8 mouse cellular contexts compared by ENCODE assay signal in the genomic region with DNA sequence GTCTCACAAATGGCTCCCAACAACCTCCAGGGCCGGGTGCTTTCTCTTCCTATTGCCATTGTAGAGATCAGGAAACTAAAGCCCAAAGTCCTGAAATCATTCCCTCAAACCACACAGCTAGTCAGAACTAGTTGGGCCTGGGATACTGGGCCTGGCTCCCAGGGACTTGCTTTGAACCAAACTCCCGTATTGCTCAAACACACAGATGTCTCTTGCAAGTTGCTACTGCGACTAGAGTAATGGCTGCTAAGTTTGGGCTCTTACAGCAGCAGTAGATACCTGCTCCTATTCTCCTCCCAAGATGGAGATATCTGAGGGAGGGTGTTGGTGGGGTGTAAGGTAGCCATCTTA. TPM values are rescaled to one million over a fixed set of nuclear protein-coding genes. Genes with fewer than 3 reads are reported as not detected.
DNase-seq lines count a peak whose midpoint lies in the region; ATAC-seq and TF ChIP-seq lines count a peak whose summit lies in the region.

No protein-coding gene starts in this region.

- 0 out of 2 replicates have a peak overlapping the region, but pooled peaks have one; percentile 2 for H3K9ac ChIP-seq in heart, adult 2 months (ENCODE audit: low read depth, low read length)
- H3K9ac ChIP-seq in lung, embryonic 15.5 days, result no peak overlapping the region
- H3K9ac ChIP-seq in hindbrain, embryonic 13.5 days, result no peak overlapping the region
- no peak overlapping the region for H3K9ac ChIP-seq in stomach, embryonic 14.5 days (replicated peaks; ENCODE audit: low read depth, low read length)

- H3K4me3 ChIP-seq in heart, adult 2 months, result no peak overlapping the region; the same call in 1 of the 2 replicates
- H3K4me3 ChIP-seq in lung, embryonic 15.5 days, result no peak overlapping the region
- H3K4me3 ChIP-seq in hindbrain, embryonic 13.5 days, result no peak overlapping the region
- H3K4me3 ChIP-seq in stomach, embryonic 14.5 days (ENCODE audit: low read depth, low read length), result no peak overlapping the region

- no peak overlapping the region for H3K4me2 ChIP-seq in lung, embryonic 15.5 days
- H3K4me2 ChIP-seq in hindbrain, embryonic 13.5 days, result no peak overlapping the region
- H3K4me2 ChIP-seq in stomach, embryonic 14.5 days (replicated peaks; ENCODE audit: low read depth, low read length), result no peak overlapping the region

- H3K4me1 ChIP-seq in heart, adult 2 months (ENCODE audit: control insufficient read depth, insufficient read depth, low read length), result peaks cover 29% of the 10 kb centered on the region
- peaks cover 34% of the 10 kb centered on the region for H3K4me1 ChIP-seq in lung, embryonic 15.5 days
- H3K4me1 ChIP-seq in hindbrain, embryonic 13.5 days (replicated peaks), result 0 out of 2 replicates have a peak, but pooled peaks cover 9% of the 10 kb centered on the region
- H3K4me1 ChIP-seq in stomach, embryonic 14.5 days (ENCODE audit: control insufficient read depth, insufficient read depth, low read length), result peaks cover 17% of the 10 kb centered on the region

- no peak for TF ChIP-seq CTCF in heart, adult 2 months (IDR thresholded peaks at IDR 0.05)

- no peak for TF ChIP-seq EP300 in heart, adult 2 months (IDR thresholded peaks at IDR 0.05; ENCODE audit: insufficient read depth, low read depth, low read length)

- ATAC-seq in lung, embryonic 15.5 days (ENCODE audit: borderline replicate concordance, extremely low read depth, low FRiP score, low TSS enrichment), result no peak
- no peak for ATAC-seq in hindbrain, embryonic 13.5 days (ENCODE audit: low FRiP score)
- no peak for ATAC-seq in stomach, embryonic 14.5 days (ENCODE audit: insufficient number of reproducible peaks, insufficient read depth, low FRiP score, low read depth)

- no peak for DNase-seq in heart, adult 2 months
- no peak for DNase-seq in heart, postnatal 10 days
- no peak for DNase-seq in lung, postnatal 14 days
- DNase-seq in thymus, postnatal 4 days, result no peak
- DNase-seq in ovary, postnatal 10 days (ENCODE audit: low spot score), result no peak

- no peak; the same call in 1 of the 2 replicates for TF ChIP-seq POLR2A in heart, adult 2 months (IDR thresholded peaks at IDR 0.05; ENCODE audit: insufficient read depth, low read depth, low read length)

- 42% methylated on average over 3 of the region's 3 CpGs for WGBS in heart, adult 2 months
- 61% methylated on average over 3 of the region's 3 CpGs for WGBS in lung, embryonic 15.5 days
- 88% methylated on average over 3 of the region's 3 CpGs for WGBS in hindbrain, embryonic 13.5 days
- 82% methylated on average over 3 of the region's 3 CpGs for WGBS in stomach, embryonic 14.5 days

- H3K27ac ChIP-seq in heart, adult 2 months, result peak overlapping the region; percentile 90
- peak overlapping the region; percentile 81 for H3K27ac ChIP-seq in lung, embryonic 15.5 days
- H3K27ac ChIP-seq in hindbrain, embryonic 13.5 days, result 0 out of 2 replicates have a peak overlapping the region, but pooled peaks have one; percentile 40
- peak overlapping the region; percentile 68; the same call in 1 of the 2 replicates for H3K27ac ChIP-seq in stomach, embryonic 14.5 days (ENCODE audit: low read length)

- peaks cover 24% of the 10 kb centered on the region for H3K36me3 ChIP-seq in heart, adult 2 months (ENCODE audit: control insufficient read depth, insufficient read depth, low read length)
- H3K36me3 ChIP-seq in lung, embryonic 15.5 days, result peaks cover 17% of the 10 kb centered on the region
- H3K36me3 ChIP-seq in hindbrain, embryonic 13.5 days, result no peaks in the 10 kb centered on the region
- H3K36me3 ChIP-seq in stomach, embryonic 14.5 days (ENCODE audit: control insufficient read depth, insufficient read depth, low read length), result no peaks in the 10 kb centered on the region

- H3K79me2 ChIP-seq in heart, adult 2 months (replicated peaks; ENCODE audit: control insufficient read depth, insufficient read depth, low read length), result no peaks in the 10 kb centered on the region; the same call in 1 of the 2 replicates

- no peaks in the 10 kb centered on the region for H3K27me3 ChIP-seq in heart, adult 2 months (ENCODE audit: control insufficient read depth, insufficient read depth, low read length)
- H3K27me3 ChIP-seq in lung, embryonic 15.5 days, result no peaks in the 10 kb centered on the region
- no peaks in the 10 kb centered on the region for H3K27me3 ChIP-seq in hindbrain, embryonic 13.5 days
- H3K27me3 ChIP-seq in stomach, embryonic 14.5 days (ENCODE audit: control insufficient read depth, insufficient read depth, low read length), result no peaks in the 10 kb centered on the region

- intact Hi-C loops in heart, adult 2 months (cut with DNase I), result loop anchor here (1.0 to 2.0 kb wide), 2 partner anchors 9 to 17 kb away; partner anchors contain the start of gene Eng
- intact Hi-C loops in heart, postnatal 10 days (cut with DNase I), result no loop called here

- no peaks in the 10 kb centered on the region for H3K9me3 ChIP-seq in lung, embryonic 15.5 days
- H3K9me3 ChIP-seq in hindbrain, embryonic 13.5 days, result no peaks in the 10 kb centered on the region
- H3K9me3 ChIP-seq in stomach, embryonic 14.5 days (ENCODE audit: control insufficient read depth, low read depth, low read length), result no peaks in the 10 kb centered on the region

RNA-seq across cellular contexts. Expression of gene Eng, which starts 9.0 kb away (rescaled TPM):
- total RNA-seq in heart, adult 2 months (2021), result 100 to 1,000 TPM; 113 to 122 TPM
- 230 and 239 TPM in 2 replicates for polyA plus RNA-seq in heart, adult 2 months (2012; rRNA removed)
- total RNA-seq in heart, postnatal 10 days (2021), result 100 to 1,000 TPM; 152 to 166 TPM
- polyA plus RNA-seq in lung, embryonic 15.5 days (2015; fragmentation: Nextera tagmentation; extraction: Ambion mirVana), result 102 and 107 TPM in 2 replicates
- polyA plus RNA-seq in hindbrain, embryonic 13.5 days (2015; fragmentation: Nextera tagmentation; extraction: Ambion mirVana), result 29.0 and 29.2 TPM in 2 replicates
- polyA plus RNA-seq in stomach, embryonic 14.5 days (2014; fragmentation: Nextera tagmentation; extraction: Ambion mirVana), result 49.1 and 54.5 TPM in 2 replicates

RNA-seq across cellular contexts. Expression of gene Ak1, which starts 33.8 kb away (rescaled TPM):
- total RNA-seq in heart, adult 2 months (2021), result 100 to 1,000 TPM; 606 to 670 TPM
- polyA plus RNA-seq in heart, adult 2 months (2012; rRNA removed), result 584 and 623 TPM in 2 replicates
- total RNA-seq in heart, postnatal 10 days (2021), result 100 to 1,000 TPM; 522 to 538 TPM
- 53.6 and 60.6 TPM in 2 replicates for polyA plus RNA-seq in lung, embryonic 15.5 days (2015; fragmentation: Nextera tagmentation; extraction: Ambion mirVana)
- 68.9 and 71.5 TPM in 2 replicates for polyA plus RNA-seq in hindbrain, embryonic 13.5 days (2015; fragmentation: Nextera tagmentation; extraction: Ambion mirVana)
- 16.7 and 17.1 TPM in 2 replicates for polyA plus RNA-seq in stomach, embryonic 14.5 days (2014; fragmentation: Nextera tagmentation; extraction: Ambion mirVana)

RNA-seq across cellular contexts. Expression of gene Fpgs, which starts 48.6 kb away (rescaled TPM):
- total RNA-seq in heart, adult 2 months (2021), result 1 to 10 TPM; 4.6 to 5.7 TPM
- polyA plus RNA-seq in heart, adult 2 months (2012; rRNA removed), result 17.8 and 18.0 TPM in 2 replicates
- total RNA-seq in heart, postnatal 10 days (2021), result 10 to 100 TPM in 1 of 2 experiments, 1 to 10 TPM in 1; 9.9 to 11.7 TPM
- polyA plus RNA-seq in lung, embryonic 15.5 days (2015; fragmentation: Nextera tagmentation; extraction: Ambion mirVana), result 27.9 and 28.6 TPM in 2 replicates
- polyA plus RNA-seq in hindbrain, embryonic 13.5 days (2015; fragmentation: Nextera tagmentation; extraction: Ambion mirVana), result 14.5 and 16.4 TPM in 2 replicates
- polyA plus RNA-seq in stomach, embryonic 14.5 days (2014; fragmentation: Nextera tagmentation; extraction: Ambion mirVana), result 25.9 and 27.1 TPM in 2 replicates

RNA-seq across cellular contexts. Expression of gene St6galnac6, which starts 55.9 kb away (rescaled TPM):
- total RNA-seq in heart, adult 2 months (2021), result 100 to 1,000 TPM; 107 to 125 TPM
- 129 and 174 TPM in 2 replicates for polyA plus RNA-seq in heart, adult 2 months (2012; rRNA removed)
- total RNA-seq in heart, postnatal 10 days (2021), result 100 to 1,000 TPM in 1 of 2 experiments, 10 to 100 TPM in 1; 87.9 to 103 TPM
- 25.0 and 26.2 TPM in 2 replicates for polyA plus RNA-seq in lung, embryonic 15.5 days (2015; fragmentation: Nextera tagmentation; extraction: Ambion mirVana)
- polyA plus RNA-seq in hindbrain, embryonic 13.5 days (2015; fragmentation: Nextera tagmentation; extraction: Ambion mirVana), result 13.1 and 13.5 TPM in 2 replicates
- 7.4 and 7.9 TPM in 2 replicates for polyA plus RNA-seq in stomach, embryonic 14.5 days (2014; fragmentation: Nextera tagmentation; extraction: Ambion mirVana)

RNA-seq across cellular contexts. Expression of gene Cdk9, which starts 57.5 kb away (rescaled TPM):
- total RNA-seq in heart, adult 2 months (2021), result 10 to 100 TPM; 21.0 to 25.3 TPM
- 42.3 and 49.3 TPM in 2 replicates for polyA plus RNA-seq in heart, adult 2 months (2012; rRNA removed)
- 10 to 100 TPM; 35.4 to 37.6 TPM for total RNA-seq in heart, postnatal 10 days (2021)
- 89.6 and 98.7 TPM in 2 replicates for polyA plus RNA-seq in lung, embryonic 15.5 days (2015; fragmentation: Nextera tagmentation; extraction: Ambion mirVana)
- polyA plus RNA-seq in hindbrain, embryonic 13.5 days (2015; fragmentation: Nextera tagmentation; extraction: Ambion mirVana), result 74.9 and 81.9 TPM in 2 replicates
- polyA plus RNA-seq in stomach, embryonic 14.5 days (2014; fragmentation: Nextera tagmentation; extraction: Ambion mirVana), result 78.6 and 80.8 TPM in 2 replicates

Comparison
In these comparisons a context has a peak if more than half of its experiments do, and no peak if none do; other contexts are left out.
1. H3K27ac ChIP-seq: peak in every context shown above with its lines; median percentile 90 in heart, adult 2 months; 81 in lung, embryonic 15.5 days; 68 in stomach, embryonic 14.5 days; 40 in hindbrain, embryonic 13.5 days.